Mouse (Mus musculus) heart, adult 9 months (tissue): ENCODE data around the gene Angptl8.
"Not testable (repeated sequence)": the region's sequence is repeated elsewhere in the genome, so short reads cannot be mapped to it uniquely, and the experiment has no call there.

Experiments
- DNase-seq, 2 experiments: peaks; one replicate each; pipeline ENCODE4 v3.0.0; 2022; ENCODE audit warnings: low spot score in 2 of 2

Angptl8 gene

GRCm38 (mm10) chr9:21849691-21850677 lies 14.7 kb downstream of the Angptl8 start:
- no peak for DNase-seq

- DNase-seq: no peak
These were observed 15.8 kb downstream of the Angptl8 start for GRCm38 (mm10) chr9:21851084-21851483.

GRCm38 (mm10) chr9:21852128-21853091 lies 17.1 kb downstream of the Angptl8 start, which contains the start of gene Dock6:
Gene Dock6 (minus strand): TSS chr9:21852635.
- peak; percentile 90 for DNase-seq

DNA sequence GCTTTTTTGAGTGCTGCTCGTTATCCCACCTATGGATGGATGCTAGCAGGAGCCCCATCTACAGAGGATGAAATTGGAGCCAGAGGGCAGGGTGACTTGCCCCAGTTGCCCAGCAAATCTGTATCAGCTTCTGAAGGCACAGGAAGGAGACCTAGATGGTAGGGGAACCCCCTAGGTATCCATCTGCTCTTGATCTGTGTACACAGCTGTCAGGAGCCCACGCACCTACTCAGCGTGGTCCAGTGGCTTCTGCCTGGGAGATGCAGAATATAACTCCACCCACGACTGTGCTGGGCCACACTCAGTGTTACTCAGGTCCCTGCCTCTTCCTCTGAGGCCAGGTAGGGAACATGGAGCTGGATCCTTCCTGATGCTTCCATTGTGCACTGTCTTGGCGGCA lies 18.7 kb downstream of the Angptl8 start:
- DNase-seq: no peak

DNA sequence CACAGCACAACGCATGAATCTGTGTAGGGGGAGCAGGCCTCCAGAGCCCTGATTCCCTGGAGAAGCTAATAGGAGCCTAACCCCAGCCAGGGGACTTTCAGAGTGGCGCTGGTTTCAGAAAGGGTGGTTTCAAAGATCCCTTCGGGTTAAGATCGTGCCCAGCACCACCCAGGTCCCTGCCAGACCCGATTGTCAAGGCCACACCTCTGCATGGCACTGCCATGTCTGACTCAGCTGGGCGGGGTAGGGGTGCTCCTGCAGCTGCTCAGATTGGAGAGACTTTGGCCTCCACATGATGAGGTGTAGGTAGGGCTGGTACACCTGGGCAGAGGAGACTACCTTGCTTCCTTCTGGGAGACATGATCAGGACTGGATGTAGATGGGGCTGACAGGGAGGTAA lies 19.6 kb downstream of the Angptl8 start:
- DNase-seq: no peak

DNA sequence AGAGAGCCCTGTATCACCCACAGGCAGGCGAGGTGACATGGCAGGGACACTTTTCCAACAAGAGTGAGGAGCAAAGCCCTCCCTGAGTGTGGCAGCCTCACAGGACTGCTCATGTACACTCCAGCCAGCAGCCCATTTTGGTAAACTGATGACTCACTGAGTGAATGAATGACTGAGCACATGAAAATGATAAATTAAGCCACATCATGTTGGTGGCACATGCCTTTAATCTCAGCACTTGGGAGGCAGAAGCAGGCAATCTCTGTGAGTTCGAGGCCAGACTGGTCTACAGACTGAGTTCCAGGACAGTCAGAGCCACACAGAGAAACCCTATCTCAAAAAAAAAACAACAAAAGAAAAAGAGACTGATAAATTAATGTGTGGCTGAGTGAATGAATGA lies 22.2 kb downstream of the Angptl8 start:
- DNase-seq: no peak

GRCm38 (mm10) chr9:21858084-21858483 lies 22.8 kb downstream of the Angptl8 start:
- DNase-seq: peak; percentile 85 to 89

DNA sequence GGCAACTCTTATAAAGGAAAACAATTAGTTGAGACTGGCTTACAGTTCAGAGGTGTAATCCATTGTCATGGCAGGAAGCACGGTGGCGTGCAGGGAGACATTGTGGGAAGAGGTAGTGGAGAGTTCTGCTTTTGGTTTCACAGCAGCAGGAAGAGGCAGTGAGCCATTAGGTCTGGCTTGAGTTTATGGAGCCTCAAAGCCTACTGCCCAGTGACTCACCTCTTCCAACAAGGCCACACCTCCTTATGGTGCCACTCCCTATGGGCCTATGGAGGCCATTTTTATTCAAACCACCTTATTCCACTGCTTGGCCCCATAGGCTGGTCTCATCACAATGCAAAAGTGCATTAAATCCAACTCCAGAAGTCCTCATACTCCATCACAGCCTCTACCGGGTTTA lies 24.3 kb downstream of the Angptl8 start:
- no peak for DNase-seq

DNA sequence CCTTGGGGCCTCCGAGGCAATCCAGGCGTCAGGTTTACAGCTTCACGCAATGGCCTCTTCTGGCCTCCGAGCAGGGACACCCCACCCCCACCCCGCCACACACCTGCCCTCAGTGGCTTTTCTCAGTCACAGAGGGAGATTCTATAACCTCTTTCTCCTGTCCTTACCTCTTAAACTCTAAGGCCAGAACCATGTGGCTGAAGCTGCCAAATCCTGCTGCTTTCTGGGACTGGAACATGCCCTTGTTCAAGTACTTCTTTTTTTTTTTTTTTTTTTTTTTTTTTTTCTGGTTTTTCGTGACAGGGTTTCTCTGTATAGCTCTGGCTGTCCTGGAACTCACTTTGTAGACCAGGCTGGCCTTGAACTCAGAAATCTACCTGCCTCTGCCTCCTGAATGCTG lies 25.0 kb downstream of the Angptl8 start:
- not testable (repeated sequence) for DNase-seq

- no peak for DNase-seq
These were observed 26.9 kb downstream of the Angptl8 start for GRCm38 (mm10) chr9:21862181-21862580.

DNA sequence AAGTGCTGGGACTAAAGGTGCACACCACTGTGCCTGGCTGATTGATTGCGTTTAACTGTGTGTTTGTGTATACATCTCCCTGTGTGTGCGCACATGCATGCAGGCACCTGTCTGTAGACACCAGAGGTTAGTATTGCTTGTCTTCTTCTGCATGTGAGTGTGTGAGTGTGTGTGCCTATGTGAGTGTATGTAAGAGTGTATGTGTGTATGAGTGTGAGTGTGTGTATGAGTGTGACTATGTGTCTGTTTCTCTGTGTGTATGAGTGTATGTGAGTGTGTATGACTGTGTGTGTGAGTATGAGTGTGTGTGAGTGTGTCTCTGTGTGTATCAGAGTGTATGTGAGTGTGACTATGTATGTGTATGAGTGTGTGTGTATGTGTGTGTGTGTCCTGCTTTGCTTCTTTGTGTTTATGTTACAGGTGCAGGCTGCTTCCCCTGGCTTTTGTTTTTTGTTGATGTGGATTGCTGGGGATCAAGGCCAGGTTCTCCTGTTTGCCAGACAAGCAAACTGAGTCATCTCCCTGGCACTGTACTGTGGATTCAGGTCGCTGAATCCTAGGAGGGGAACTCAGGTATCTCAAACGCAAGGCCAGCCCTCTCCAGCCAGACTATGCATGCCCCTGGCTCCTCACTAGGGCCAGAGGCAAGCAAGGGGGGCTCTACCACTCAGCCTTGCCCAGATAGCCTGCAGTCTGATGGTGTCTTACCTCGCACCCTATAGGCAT lies 30.5 kb downstream of the Angptl8 start:
- no peak for DNase-seq

GRCm38 (mm10) chr9:21866641-21867040 lies 31.3 kb downstream of the Angptl8 start:
- DNase-seq: peak; percentile 58 to 75

- DNase-seq: no peak
These were observed 32.4 kb downstream of the Angptl8 start for GRCm38 (mm10) chr9:21867726-21868125.

- DNase-seq: peak in 1 of 2 experiments; percentile 69
These were observed 34.0 kb downstream of the Angptl8 start for GRCm38 (mm10) chr9:21869290-21869689.

DNA sequence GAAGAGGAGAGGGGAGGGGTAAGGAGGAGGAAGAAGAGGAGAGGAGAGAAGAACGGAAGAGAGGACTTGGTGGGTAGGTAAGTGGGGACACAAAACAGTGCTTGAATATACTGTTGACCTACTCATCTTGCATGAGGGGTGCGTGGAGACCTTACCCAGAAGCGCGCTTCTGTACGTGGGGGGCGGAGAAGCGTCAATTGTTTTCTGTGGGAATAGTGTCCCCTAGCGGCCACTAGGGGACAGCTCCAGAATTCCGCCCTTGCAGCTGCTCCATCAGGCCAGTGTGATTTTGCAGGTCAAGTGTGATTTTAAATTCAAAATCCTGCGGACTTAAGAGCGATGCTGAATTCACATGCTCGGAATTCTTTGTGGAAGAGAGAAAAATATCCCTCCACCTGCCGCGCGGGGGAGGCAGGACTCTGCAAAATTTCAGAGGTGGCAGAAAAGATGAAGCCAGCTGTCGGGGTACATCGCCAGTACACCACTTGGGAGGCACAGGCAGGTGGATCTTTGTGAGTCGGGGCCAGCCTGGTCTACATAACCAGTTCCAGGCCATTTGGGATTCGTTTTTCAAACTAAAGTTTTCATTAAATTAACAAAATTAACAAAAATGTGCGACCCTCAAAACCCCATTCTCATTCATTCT lies 35.7 kb downstream of the Angptl8 start:
- peak in 1 of 2 experiments; percentile 55 for DNase-seq

GRCm38 (mm10) chr9:21872204-21872603 lies 36.9 kb downstream of the Angptl8 start:
- DNase-seq: no peak

DNA sequence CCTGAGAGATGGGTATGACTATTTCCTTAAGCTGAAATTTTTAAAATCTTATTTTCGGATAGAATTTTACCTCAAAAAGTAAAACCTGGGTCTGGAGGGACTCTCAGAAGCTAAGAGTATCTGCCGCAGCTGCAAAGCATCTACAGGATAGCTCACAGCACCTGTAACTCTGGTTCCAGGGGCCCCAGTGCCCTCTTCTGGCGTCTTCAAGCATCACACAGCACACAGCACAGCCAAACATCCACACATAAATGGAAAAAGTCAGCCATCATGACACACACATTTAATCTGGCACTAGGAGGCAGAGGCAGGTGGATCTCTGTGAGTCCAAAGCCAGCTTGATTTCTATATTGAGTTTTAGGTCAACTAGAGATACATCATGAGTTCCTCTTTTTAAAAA lies 41.3 kb downstream of the Angptl8 start:
- DNase-seq: no peak
